Mouse (Mus musculus): ENCODE results near the gene Sorl1. TPM values are rescaled to one million over a fixed set of nuclear protein-coding genes. Genes with fewer than 3 reads are reported as not detected.

The Sorl1 gene
- polyA plus RNA-seq, 1 experiment from 2014 or later, result 2.8 TPM

GRCm38 (mm10) chr9:42113316-42113715 lies 10.8 kb downstream of the Sorl1 start:
- Histone ChIP-seq H3K4me3 (ENCODE audit: low read depth, low read length) (no peak overlapping the region), H3K9ac (ENCODE audit: low read depth, low read length) (no peak overlapping the region), H3K27ac (ENCODE audit: low read depth, low read length) (no peak overlapping the region), H3K27me3 (replicated peaks; ENCODE audit: control insufficient read depth, insufficient read depth, low read length) (no peaks in the 10 kb centered on the region), H3K4me1 (replicated peaks; ENCODE audit: control insufficient read depth, insufficient read depth, low read length) (peaks cover 8% of the 10 kb centered on the region), H3K36me3 (ENCODE audit: control insufficient read depth, insufficient read depth) (no peaks in the 10 kb centered on the region), H3K9me3 (ENCODE audit: control insufficient read depth) (no peaks in the 10 kb centered on the region), H3K4me2 (replicated peaks; ENCODE audit: low read depth) (no peak overlapping the region)
- TF ChIP-seq CTCF (IDR thresholded peaks at IDR 0.05; ENCODE audit: low read depth), result no peak
- no peak for ATAC-seq
- WGBS, result 72% methylated on average over 5 of the region's 5 CpGs

- Histone ChIP-seq H3K9me3 (ENCODE audit: control insufficient read depth) (no peaks in the 10 kb centered on the region), H3K4me3 (ENCODE audit: low read depth, low read length) (no peak overlapping the region), H3K27me3 (replicated peaks; ENCODE audit: control insufficient read depth, insufficient read depth, low read length) (no peaks in the 10 kb centered on the region), H3K4me2 (replicated peaks; ENCODE audit: low read depth) (no peak overlapping the region), H3K9ac (ENCODE audit: low read depth, low read length) (no peak overlapping the region), H3K27ac (ENCODE audit: low read depth, low read length) (no peak overlapping the region), H3K4me1 (replicated peaks; ENCODE audit: control insufficient read depth, insufficient read depth, low read length) (peaks cover 15% of the 10 kb centered on the region), H3K36me3 (ENCODE audit: control insufficient read depth, insufficient read depth) (no peaks in the 10 kb centered on the region)
- no peak for ATAC-seq
- TF ChIP-seq CTCF (IDR thresholded peaks at IDR 0.05; ENCODE audit: low read depth), result no peak
- WGBS, result 74% methylated on average over 6 of the region's 6 CpGs
Observed at GRCm38 (mm10) chr9:42112691-42113090, 11.4 kb downstream of the Sorl1 start.

GRCm38 (mm10) chr9:42111256-42111655 lies 12.8 kb downstream of the Sorl1 start:
- H3K4me3 ChIP-seq (ENCODE audit: low read depth, low read length), result no peak overlapping the region
- H3K27me3 ChIP-seq (replicated peaks; ENCODE audit: control insufficient read depth, insufficient read depth, low read length), result no peaks in the 10 kb centered on the region
- 91% methylated on average over 7 of the region's 7 CpGs for WGBS
- ATAC-seq, result no peak
- TF ChIP-seq CTCF (IDR thresholded peaks at IDR 0.05; ENCODE audit: low read depth), result no peak
- H3K4me2 ChIP-seq (replicated peaks; ENCODE audit: low read depth), result no peak overlapping the region
- no peak overlapping the region for H3K9ac ChIP-seq (ENCODE audit: low read depth, low read length)
- no peaks in the 10 kb centered on the region for H3K9me3 ChIP-seq (ENCODE audit: control insufficient read depth)
- peaks cover 15% of the 10 kb centered on the region for H3K4me1 ChIP-seq (replicated peaks; ENCODE audit: control insufficient read depth, insufficient read depth, low read length)
- no peaks in the 10 kb centered on the region for H3K36me3 ChIP-seq (ENCODE audit: control insufficient read depth, insufficient read depth)
- no peak overlapping the region for H3K27ac ChIP-seq (ENCODE audit: low read depth, low read length)

- H3K9ac ChIP-seq (ENCODE audit: low read depth, low read length), result no peak overlapping the region
- peak; percentile 65 for ATAC-seq
Observed at GRCm38 (mm10) chr9:42109837-42110451, 14.2 kb downstream of the Sorl1 start.

GRCm38 (mm10) chr9:42109131-42109530 lies 15.0 kb downstream of the Sorl1 start:
- Histone ChIP-seq H3K27me3 (replicated peaks; ENCODE audit: control insufficient read depth, insufficient read depth, low read length) (no peaks in the 10 kb centered on the region), H3K4me1 (replicated peaks; ENCODE audit: control insufficient read depth, insufficient read depth, low read length) (peaks cover 15% of the 10 kb centered on the region), H3K4me2 (replicated peaks; ENCODE audit: low read depth) (0 out of 2 replicates have a peak overlapping the region, but pooled peaks have one; percentile 13), H3K4me3 (ENCODE audit: low read depth, low read length) (no peak overlapping the region), H3K9me3 (ENCODE audit: control insufficient read depth) (no peaks in the 10 kb centered on the region), H3K27ac (ENCODE audit: low read depth, low read length) (no peak overlapping the region), H3K9ac (ENCODE audit: low read depth, low read length) (no peak overlapping the region), H3K36me3 (ENCODE audit: control insufficient read depth, insufficient read depth) (no peaks in the 10 kb centered on the region)
- no peak for TF ChIP-seq CTCF (IDR thresholded peaks at IDR 0.05; ENCODE audit: low read depth)
- ATAC-seq, result no peak
- 43% methylated on average over 5 of the region's 5 CpGs for WGBS

More at GRCm38 (mm10) chr9:42109837-42110451, 14.2 kb downstream of the Sorl1 start:
- H3K4me2 ChIP-seq (replicated peaks; ENCODE audit: low read depth), result 0 out of 2 replicates have a peak overlapping the region, but pooled peaks have one; percentile 13
- no peaks in the 10 kb centered on the region for H3K27me3 ChIP-seq (replicated peaks; ENCODE audit: control insufficient read depth, insufficient read depth, low read length)
- WGBS, result 24% methylated on average over 9 of the region's 9 CpGs
- no peaks in the 10 kb centered on the region for H3K36me3 ChIP-seq (ENCODE audit: control insufficient read depth, insufficient read depth)
- TF ChIP-seq CTCF (IDR thresholded peaks at IDR 0.05; ENCODE audit: low read depth), result no peak
- peaks cover 15% of the 10 kb centered on the region for H3K4me1 ChIP-seq (replicated peaks; ENCODE audit: control insufficient read depth, insufficient read depth, low read length)
- peak overlapping the region; percentile 21 for H3K27ac ChIP-seq (ENCODE audit: low read depth, low read length)
- H3K9me3 ChIP-seq (ENCODE audit: control insufficient read depth), result no peaks in the 10 kb centered on the region
- no peak overlapping the region for H3K4me3 ChIP-seq (ENCODE audit: low read depth, low read length)

- no peak overlapping the region for H3K4me3 ChIP-seq (ENCODE audit: low read depth, low read length)
- H3K27me3 ChIP-seq (replicated peaks; ENCODE audit: control insufficient read depth, insufficient read depth, low read length), result no peaks in the 10 kb centered on the region
- TF ChIP-seq CTCF (IDR thresholded peaks at IDR 0.05; ENCODE audit: low read depth), result no peak
- peak overlapping the region; percentile 21; the same call in 1 of the 2 replicates for H3K27ac ChIP-seq (ENCODE audit: low read depth, low read length)
- peak; percentile 37; the same call in 1 of the 2 replicates for ATAC-seq
- no peak overlapping the region for H3K4me2 ChIP-seq (replicated peaks; ENCODE audit: low read depth)
- H3K9me3 ChIP-seq (ENCODE audit: control insufficient read depth), result no peaks in the 10 kb centered on the region
- 37% methylated on average over 6 of the region's 6 CpGs for WGBS
- H3K36me3 ChIP-seq (ENCODE audit: control insufficient read depth, insufficient read depth), result no peaks in the 10 kb centered on the region
- peaks cover 15% of the 10 kb centered on the region for H3K4me1 ChIP-seq (replicated peaks; ENCODE audit: control insufficient read depth, insufficient read depth, low read length)
- no peak overlapping the region for H3K9ac ChIP-seq (ENCODE audit: low read depth, low read length)
Observed at GRCm38 (mm10) chr9:42108369-42108951, 15.6 kb downstream of the Sorl1 start.

All from intestine, postnatal 0 days (tissue).